Mouse (Mus musculus) liver, embryonic 14.5 days (tissue): ENCODE results near the gene Itpr1.

Source experiments
- CTCF ChIP-seq: IDR thresholded peaks from 2 replicates; pipeline ENCODE4 v1.5.1; 2016; ENCODE audit warnings: antibody characterized with exemption, low read depth, control low read depth
- EP300 ChIP-seq: IDR thresholded peaks from 2 replicates; pipeline ENCODE4 v1.6.1; 2016; ENCODE audit warnings: antibody characterized with exemption, low read depth

DNA sequence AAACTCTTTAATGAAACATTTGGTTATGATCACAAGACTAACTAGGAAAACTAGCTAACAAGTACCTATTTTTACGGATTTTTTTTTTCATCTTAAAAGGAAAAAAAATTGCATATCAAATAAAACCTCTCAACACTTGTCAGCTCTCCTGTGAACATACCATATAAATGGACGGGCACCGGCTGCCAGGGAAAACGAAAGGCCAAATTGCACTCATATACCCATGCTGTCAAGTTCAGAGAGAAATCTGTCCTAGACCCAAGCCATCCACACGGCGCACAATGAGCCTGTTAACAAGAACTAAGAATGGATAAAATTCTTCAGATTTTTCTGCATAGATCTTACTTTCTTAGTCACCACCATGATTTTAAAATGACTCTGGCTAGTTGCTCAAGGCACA, 379.7 kb downstream of the Itpr1 start:
- TF ChIP-seq CTCF = no peak
- TF ChIP-seq EP300 = no peak
